Mouse (Mus musculus) urinary bladder, postnatal 25 days (tissue): ENCODE measurements around the gene Spast.
"Not testable (repeated sequence)": the region's sequence is repeated elsewhere in the genome, so short reads cannot be mapped to it uniquely, and the experiment has no call there.

ENCODE experiments used
- DNase-seq: peaks from one replicate; pipeline ENCODE4 v3.0.0; 2022; ENCODE audit warnings: low spot score

Spast gene

DNA sequence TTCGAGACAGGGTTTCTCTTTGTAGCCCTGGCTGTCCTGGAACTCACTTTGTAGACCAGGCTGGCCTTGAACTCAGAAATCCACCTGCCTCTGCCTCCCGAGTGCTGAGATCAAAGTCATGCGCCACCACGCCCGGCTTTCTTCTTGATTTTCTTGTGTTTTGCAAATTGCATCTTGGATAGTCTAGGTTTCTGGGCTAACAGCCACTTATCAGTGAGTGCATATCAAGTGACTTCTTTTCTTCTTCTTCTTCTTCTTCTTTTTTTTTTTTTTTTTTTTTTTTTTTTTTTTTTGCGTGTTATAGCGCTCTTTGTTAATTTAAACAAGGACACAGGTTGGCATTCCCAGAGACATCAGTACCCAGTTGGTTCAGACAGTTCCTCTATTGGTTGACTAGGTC is 11.6 kb upstream of the Spast start:
- DNase-seq: not testable (repeated sequence)

DNA sequence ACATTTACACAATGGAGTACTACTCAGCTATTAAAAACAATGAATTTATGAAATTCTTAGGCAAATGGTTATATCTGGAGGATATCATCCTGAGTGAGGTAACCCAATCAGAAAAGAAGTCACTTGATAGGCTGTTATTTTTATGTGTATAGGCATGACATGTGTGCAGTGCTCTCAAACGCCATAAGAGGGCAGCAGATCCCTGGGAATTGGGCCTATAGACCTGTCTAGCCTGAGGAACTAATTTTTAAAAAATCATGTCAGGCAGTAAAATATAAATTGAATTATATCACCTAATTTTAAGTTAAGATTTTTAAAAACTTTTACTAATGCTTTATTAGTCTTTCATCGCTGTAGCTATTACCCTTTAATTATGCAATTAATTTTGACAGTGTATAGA is 10.6 kb upstream of the Spast start:
- DNase-seq: peak; percentile 26

DNA sequence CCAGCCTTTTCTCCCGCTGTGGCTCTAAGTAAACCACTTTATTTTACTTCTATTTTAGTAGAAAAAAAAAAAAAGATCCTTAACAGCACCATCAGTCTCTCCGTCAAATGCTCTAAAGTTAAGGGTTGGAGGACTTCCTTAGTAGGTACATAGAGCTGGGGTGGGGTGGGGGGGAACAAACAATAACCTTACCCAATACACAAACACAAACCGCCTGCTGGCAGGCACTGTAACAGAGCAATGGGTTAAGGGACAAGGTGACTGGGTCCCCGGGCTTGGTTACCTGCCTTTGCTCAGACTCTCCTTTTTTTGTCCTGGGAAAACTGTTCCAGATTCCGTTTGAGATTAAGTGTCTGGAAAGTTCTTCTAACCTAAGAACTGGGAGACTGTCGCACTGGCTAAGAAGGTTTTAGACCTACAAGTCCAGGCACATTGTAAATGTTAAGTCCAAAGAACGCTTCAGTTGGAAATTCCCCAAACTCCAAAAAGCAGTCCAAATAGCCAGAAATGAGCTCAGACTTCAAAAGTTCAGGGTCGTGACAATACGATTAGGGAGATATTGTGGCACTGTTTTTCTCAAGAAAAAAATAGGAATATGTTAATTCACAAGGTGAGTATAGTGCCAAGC is 7.6 kb upstream of the Spast start:
- no peak for DNase-seq

DNA sequence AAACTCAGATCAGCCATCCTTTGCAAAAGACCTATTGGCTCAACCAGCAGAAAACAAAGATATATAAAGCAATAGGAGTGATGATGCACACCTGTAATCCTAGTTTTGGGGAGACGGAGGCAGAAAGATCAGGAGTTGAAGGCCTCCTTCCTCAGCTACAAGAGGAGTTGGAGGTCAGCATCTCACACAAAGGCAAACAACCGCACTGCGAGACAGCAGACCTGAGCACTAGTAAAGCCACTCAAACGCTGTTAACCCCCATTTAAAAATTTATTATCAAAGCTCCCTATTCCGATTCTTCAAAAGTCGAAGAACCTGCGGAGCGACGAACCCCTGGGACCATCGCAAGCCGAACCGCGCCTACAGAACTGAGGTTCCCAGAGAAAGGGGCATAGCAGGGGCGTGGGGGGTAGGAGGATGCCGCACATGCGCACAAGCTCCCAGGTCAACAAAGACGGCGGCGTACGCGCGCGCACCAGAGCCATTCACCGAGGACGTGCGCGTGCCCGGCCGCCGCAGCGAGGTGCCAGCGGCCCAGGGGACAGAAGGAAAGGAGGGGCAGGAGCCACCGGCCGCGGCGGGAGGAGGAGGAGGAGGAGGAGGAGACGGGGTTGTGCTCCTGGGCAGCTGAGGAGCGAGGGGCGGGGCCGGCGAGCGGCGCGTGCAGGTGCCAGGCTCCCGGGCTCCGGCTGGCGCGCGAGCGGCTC is 409 bp upstream of the Spast start:
- DNase-seq: peak; percentile 90

DNA sequence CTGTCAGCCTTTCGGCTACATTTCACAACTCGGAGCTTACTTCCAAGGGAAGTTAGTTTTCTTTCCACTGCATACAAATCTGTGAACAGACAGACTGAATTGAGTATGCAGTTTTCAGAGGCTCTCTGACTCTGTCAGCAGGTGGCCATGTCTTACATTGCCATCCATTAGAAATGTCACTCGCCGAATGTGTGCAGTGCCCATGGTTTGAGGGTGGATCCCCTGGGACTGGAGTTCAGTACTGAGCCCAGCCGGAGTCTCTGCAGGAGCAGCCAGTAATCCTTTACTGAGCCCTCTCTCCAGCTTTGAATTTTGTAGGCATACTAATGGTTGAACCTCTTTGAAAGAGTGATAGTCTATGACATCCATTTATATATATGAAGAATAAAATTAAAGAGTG is 2.4 kb downstream of the Spast start:
- no peak for DNase-seq

DNA sequence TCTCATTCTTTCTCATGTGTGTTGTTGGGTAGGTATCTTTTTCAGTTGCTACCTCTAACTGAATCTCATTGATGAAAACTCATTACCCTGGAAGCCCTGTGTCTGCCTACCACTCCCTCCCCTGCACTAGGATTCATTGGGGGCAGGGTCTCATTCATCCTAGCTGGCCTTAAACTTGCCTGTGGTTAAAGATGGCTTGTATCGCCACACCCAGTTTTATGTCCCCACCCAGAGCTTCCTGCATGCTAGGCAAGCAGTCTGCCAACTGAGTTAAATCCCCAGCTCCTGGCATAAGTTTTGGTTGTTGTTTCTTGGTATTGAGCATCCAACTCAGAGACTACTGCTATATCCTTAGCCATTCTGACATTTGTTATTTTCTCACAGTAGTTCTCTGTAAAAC is 24.8 kb downstream of the Spast start:
- no peak for DNase-seq

DNA sequence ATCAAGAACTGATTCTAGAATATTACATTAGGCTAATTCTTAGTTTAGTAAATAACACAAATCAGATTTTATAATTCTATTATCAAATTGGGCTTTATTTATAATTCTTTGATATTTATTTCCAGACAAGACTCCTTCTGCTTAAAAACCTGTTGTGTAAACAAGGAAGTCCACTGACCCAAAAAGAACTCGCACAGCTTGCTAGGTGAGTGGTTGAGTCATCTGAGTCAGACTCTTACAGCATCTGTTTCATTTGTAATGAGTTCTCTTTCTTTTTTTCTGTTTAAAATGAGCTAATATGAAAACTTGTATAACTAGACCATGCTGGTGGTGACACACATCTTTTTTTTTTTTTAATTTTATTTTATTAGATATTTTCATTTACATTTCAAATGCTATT is 38.1 kb downstream of the Spast start:
- peak; percentile 29 for DNase-seq

DNA sequence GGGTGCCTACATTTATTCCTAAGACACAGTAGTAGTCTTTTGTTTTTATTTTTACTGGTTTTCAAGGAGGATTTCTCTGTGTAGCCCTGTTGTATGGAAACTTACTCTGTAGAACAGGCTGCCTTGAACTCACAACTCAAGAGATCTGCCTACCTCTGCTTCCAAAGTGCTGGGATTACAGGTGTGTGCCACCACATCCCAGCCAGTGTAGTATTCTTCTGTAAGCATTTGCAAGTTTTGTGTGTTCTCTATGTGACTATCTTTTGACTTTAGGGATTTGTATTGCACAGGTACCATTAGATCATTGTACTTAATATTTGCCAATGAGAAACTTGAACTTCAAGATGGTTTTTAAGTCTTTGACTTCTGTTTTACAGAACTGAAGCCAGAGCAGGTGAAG is 47.9 kb downstream of the Spast start:
- DNase-seq: no peak

DNA sequence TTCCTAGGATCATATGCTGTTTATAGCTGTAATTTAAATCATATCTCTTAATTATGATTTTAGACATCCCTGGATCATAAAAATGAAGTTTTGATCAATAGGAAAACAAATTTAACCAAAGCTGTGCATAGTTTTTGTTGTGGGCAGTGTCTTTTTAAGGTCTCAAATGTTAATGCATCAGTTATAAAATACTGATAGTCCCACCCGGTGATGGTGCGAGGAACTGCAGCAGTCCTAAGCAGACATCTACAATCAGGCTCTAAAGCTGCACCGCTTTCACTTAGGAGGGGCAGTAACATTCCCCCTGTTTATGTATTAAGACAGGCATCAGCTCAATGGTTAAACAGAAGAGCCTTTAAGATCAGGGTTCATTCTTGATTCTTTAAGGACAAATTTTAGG is 51.1 kb downstream of the Spast start:
- no peak for DNase-seq

DNA sequence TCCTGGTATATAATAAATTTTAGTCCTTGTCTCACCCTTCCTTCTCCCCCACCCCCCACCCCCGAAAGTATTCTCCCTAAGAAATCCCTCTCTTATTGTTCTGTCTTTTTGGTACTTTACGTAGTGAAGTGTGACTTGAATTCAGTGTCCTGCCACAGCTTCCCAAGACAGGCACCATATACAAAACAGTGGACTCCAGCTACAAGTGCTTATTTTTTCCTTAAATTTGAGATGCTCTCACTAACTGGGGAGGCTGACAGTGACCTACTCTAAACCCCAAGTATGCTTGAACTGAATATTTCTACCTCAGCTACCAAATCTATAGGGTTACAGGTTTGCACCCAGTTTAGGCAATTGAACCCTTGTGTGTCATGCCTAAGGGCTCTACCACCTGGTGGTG is 55.6 kb downstream of the Spast start:
- no peak for DNase-seq

DNA sequence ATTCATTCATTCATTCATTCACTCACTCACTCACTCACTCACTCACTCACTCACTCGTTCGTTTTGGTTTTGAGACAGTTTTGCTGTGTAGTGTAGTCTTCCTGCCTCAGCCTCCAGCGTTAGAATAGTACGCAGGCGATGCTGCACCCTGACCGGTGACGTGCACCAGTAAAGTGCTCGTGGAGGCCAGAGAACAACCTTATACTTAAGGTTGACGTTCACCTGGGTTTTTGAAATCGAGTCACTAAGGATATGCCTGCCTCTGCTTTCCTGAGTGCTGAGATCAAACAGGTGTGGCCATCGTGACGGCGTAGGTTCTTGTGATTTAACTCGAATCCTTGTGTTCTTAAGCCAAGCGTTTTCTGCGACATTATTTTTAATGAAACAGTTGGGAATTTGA is 56.1 kb downstream of the Spast start:
- no peak for DNase-seq

DNA sequence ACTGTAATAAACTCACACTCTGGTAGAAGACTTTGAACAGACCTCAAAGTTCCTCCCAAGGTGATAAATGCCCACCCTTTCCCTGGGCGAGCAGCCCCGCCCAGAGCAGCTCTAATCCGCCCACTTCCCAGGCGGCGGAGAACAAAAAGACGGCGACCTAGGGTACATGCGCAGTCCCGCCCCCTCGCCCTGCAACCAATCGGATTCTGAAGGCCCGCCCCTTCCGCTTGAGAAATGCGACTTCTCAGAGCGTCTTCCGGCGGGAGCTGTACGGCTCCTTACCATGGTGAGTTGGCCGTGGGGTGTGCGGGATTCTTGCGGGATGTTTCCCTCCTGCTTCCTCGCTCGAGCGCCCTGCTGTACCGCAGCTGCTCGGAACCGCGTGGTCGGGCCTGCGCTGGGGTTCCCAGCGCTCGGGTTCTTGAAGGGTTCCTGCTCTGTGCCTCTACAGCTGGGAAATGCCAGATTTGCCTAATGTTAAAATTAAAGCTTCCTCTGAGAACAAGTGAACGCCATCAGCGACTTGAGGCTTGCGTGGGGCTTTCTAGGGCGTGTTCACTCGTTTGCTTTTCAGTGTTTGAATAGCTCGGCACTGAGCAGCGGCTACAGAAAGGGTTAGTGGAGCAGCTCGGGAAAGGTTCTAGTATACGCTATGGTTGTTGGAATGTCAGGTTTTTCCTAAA is 56.7 kb downstream of the Spast start, which contains the start of gene Slc30a6:
TSS of gene Slc30a6 (plus strand) at position 226 of the 683 bp plus-strand sequence.
- DNase-seq: peak; percentile 95

DNA sequence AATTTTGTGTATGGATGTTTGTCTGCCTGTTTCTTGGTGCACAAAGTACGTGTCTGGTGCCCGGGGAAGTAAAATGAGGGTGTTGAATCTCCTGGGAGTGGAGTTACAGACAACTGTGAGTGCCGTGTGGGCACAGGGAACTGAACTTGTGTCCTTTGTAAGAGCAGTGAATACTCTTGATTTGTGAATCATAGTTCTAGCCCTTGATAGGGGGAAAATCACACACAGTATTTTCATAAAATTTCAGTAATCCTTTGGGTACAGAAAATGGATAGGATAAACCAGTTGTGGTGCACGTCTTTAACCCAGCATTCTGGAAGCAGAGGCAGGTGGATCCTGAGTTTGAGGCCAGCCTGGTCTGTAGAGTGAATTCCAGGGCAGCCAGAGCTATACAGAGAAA is 58.0 kb downstream of the Spast start:
- no peak for DNase-seq

DNA sequence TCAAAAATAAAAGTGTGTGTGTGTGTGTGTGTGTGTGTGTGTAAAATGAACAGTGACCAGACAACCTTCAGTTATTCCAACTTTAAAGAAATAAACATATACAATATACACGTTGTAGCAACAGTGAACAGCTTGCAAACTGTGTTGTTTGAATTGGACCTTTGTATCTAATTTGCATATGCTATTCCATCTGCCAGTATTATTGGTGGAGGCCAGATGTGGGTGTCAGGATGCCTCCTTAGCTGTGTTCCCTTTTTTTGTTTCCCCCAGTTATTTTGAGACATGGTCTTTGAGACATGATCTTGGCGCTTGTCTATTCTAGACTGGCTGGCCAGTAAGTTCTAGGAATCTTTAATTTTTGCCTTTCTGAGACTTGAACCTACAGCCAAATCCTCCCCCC is 58.4 kb downstream of the Spast start:
- DNase-seq: no peak

DNA sequence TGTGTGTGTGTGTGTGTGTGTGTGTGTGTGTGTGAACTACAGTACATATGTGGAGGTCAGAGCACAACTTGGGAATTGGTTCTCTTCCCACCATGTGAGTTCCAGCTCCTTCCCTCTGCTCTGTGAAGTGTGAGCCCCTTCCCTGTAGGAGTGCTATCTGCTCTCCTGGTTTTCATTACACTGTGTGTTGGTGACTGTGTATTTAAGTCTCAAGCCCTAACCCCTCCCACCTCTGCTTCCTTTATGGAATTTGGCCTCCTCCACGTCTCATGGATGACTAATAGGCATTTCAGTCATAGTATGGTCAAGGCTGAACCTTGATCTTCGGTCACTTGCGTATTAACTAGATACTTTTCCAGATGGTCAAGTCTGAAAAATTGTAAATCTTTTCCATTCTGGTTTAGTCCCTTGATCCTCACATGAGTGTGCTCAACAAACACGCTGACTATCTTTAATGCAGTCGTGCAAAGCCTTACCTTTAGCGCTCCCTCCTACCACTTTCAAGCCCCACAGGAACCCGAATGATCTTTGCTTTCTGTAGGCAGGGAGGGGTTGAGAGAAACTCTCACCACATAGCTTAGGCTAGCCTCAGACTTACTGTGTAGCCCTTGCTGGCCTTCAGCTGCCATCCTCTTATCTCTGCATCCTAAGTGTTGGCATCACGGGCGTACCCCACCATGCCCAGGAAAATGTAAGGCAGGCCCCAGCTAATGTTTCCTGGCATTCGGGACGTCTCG is 63.9 kb downstream of the Spast start:
- no peak for DNase-seq

DNA sequence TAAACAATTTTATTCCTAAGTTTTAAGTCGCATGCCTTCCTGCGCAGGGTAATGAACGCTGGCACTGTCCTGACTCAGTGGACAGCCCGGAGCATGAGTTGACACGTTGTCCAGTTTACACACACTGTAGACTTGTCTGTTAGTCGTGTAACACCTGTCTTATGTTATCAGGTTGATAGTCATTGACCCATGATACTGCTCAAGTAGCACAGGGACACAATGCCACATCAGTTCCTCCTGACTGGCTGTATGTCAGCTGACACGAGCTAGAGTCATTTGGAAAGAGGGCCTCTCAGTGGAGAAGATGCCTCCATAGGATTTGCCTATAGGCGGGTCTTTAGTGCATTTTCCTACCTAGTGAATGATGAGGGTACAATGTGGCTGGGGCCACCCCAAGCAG is 67.7 kb downstream of the Spast start:
- no peak for DNase-seq

DNA sequence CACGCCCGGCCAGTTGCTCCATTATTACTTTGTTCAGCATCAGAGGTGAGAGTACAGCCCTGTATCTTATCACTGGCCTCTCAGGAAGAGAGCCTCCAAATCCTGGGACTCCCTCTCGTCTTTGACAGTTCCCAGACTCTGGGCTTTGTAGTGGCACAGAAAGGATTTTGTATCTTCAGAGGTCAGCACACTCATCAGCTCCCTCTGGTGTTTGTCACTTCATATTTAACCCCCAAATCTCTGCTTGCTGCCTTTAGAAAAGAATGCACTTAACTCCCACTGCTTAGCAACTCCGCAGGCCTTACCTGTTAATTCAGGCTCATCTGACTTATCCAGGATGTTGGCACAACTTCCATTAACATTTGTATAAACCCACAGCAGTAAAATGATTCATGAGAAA is 70.9 kb downstream of the Spast start:
- no peak for DNase-seq

DNA sequence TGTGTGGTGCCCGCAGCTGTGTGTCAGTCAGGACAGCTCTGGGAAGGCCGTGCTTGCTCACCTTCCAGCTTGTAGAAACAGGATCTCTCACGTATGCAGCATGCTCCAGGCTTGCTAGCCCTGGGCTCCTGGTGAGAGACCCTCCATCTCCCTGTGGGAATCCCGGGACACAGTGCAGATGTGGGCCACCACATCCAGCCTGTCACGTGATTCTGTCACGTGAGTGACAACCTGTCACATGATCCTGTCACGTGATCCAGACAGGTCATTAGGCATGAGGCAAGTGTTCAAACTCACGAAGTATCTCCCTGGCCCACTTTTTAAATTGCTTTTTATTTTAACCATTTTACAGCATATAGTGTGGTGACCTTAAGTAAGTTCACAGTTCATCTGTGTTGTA is 74.5 kb downstream of the Spast start:
- no peak for DNase-seq

DNA sequence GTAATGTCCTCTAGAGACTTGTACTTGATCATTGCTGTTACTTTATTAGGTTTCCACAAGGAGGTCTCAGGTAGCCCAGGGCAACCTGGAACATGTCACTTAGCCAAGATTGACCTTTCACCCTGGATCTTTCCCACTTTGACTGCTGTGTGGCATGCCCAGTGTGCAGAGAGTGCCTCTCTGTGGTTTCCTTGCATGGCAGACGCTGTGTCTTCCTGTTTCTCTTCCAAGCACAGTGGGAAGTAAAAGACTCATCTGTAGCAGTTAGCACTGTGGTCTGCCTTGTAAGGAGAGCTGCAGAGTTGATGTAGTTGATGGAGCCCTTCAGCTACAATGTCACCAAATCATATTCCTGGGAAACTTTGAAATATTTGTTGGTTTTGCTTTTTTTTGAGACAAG is 75.9 kb downstream of the Spast start:
- no peak for DNase-seq

DNA sequence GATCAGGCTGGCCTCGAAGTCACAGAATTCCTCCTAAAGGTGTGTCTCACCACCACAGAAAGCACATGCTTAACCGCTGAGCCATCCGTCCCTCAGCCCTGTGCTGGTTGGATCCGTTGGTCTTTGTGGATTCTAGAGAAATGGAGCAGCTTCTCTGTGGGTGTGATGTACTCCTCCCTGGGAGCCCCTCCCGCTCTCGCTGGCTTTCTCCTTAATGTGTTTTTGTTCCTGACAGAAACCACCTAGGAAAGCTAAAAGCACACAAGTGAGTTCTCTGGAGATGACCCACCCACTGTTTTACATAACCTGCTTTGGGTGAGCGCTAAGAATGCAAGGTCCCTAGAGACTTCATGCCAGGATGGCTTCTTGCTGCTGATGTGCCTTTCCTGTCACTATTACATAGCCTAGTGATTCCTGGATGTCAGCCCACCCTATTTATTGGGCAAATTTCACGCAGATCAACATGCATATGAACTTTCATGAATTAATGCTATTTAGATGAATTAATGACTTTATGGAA is 78.1 kb downstream of the Spast start:
- no peak for DNase-seq

DNA sequence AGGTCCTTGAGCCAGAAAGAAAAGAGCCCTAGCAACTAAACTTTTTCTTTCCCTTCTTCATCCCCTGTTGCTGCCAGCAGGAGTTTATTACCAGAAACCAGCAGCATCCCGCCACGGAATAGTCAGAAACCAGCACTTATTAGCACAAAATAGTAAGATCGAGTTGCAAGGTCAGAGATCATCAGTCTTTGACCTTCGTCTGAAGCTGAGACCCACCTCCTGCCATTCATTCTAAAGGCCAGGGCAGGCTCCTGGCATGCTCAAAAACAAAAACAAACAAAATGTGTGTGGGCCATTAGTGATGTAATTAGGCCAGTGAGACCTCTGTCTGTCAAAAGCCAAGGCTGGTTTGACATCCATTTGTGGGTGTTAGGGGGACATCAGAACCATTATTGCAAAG is 79.4 kb downstream of the Spast start:
- DNase-seq: no peak

DNA sequence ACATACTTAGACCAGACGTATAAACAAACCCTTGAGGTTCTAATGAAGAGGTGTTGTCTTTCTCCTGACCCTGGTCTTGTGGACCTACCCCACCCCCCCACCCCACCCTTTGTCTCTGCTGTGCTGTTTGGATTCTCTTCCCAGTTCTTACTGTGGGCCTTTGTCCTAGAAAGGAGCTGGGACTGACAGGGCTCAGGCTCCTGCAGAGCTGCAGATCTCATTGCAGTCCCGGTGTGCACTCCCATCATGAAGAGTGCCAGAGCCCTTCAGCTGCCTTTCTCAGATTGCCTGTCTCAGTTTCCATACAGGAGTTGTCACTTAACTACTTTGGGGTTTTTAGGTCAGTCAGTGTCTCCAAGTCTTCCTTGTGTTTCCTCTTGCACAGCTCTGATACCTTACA is 81.9 kb downstream of the Spast start:
- no peak for DNase-seq
